Mouse (Mus musculus): Measurements from ENCODE around the gene Rbpjl. TPM values are rescaled to one million over a fixed set of nuclear protein-coding genes. Genes with fewer than 3 reads are reported as not detected.

The Rbpjl gene
- polyA plus RNA-seq, 2 experiments = 0.45 to 2.7 TPM

GRCm38 (mm10) chr2:164454846-164455245 lies 51.9 kb downstream of the Rbpjl start:
- Histone ChIP-seq H3K27ac (replicated peaks; ENCODE audit: low read depth, low read length) (no peak overlapping the region), H3K36me3 (ENCODE audit: control insufficient read depth, insufficient read depth, low read length) (no peaks in the 10 kb centered on the region), H3K27me3 (ENCODE audit: control insufficient read depth, insufficient read depth, low read length) (no peaks in the 10 kb centered on the region), H3K9ac (ENCODE audit: low read depth, low read length, severe bottlenecking) (no peak overlapping the region), H3K4me3 (replicated peaks; ENCODE audit: low read length) (no peak overlapping the region), H3K9me3 (ENCODE audit: control insufficient read depth, low read length) (no peaks in the 10 kb centered on the region), H3K4me2 (replicated peaks; ENCODE audit: low read depth, low read length, severe bottlenecking) (no peak overlapping the region), H3K4me1 (ENCODE audit: control insufficient read depth, insufficient read depth, low read length) (peaks cover 31% of the 10 kb centered on the region)
- WGBS = 73% methylated on average over 10 of the region's 10 CpGs
- no peak for TF ChIP-seq POLR2A (IDR thresholded peaks at IDR 0.05; ENCODE audit: borderline replicate concordance, extremely low read depth, insufficient read depth, insufficient read length)
- DNase-seq (ENCODE audit: low spot score) (peak; percentile 63), ATAC-seq (ENCODE audit: low FRiP score, low read depth) (no peak)

GRCm38 (mm10) chr2:164455421-164456190 lies 52.7 kb downstream of the Rbpjl start:
- ATAC-seq (ENCODE audit: low FRiP score, low read depth) = no peak
- TF ChIP-seq POLR2A (IDR thresholded peaks at IDR 0.05; ENCODE audit: borderline replicate concordance, extremely low read depth, insufficient read depth, insufficient read length) = no peak
- Histone ChIP-seq H3K27me3 (ENCODE audit: control insufficient read depth, insufficient read depth, low read length) (no peaks in the 10 kb centered on the region), H3K36me3 (ENCODE audit: control insufficient read depth, insufficient read depth, low read length) (no peaks in the 10 kb centered on the region), H3K4me3 (replicated peaks; ENCODE audit: low read length) (no peak overlapping the region), H3K27ac (replicated peaks; ENCODE audit: low read depth, low read length) (no peak overlapping the region), H3K4me1 (ENCODE audit: control insufficient read depth, insufficient read depth, low read length) (peaks cover 31% of the 10 kb centered on the region), H3K9me3 (ENCODE audit: control insufficient read depth, low read length) (no peaks in the 10 kb centered on the region), H3K4me2 (replicated peaks; ENCODE audit: low read depth, low read length, severe bottlenecking) (no peak overlapping the region), H3K9ac (ENCODE audit: low read depth, low read length, severe bottlenecking) (no peak overlapping the region)
- DNase-seq (ENCODE audit: low spot score) = no peak
- WGBS = 66% methylated on average over 6 of the region's 6 CpGs

- no peaks in the 10 kb centered on the region for H3K9me3 ChIP-seq (ENCODE audit: control insufficient read depth, low read length)
- DNase-seq (ENCODE audit: low spot score) (no peak), ATAC-seq (ENCODE audit: low FRiP score, low read depth) (no peak)
- no peaks in the 10 kb centered on the region for H3K36me3 ChIP-seq (ENCODE audit: control insufficient read depth, insufficient read depth, low read length)
- H3K27me3 ChIP-seq (ENCODE audit: control insufficient read depth, insufficient read depth, low read length) = no peaks in the 10 kb centered on the region
- H3K4me3 ChIP-seq (replicated peaks; ENCODE audit: low read length) = no peak overlapping the region
- H3K4me2 ChIP-seq (replicated peaks; ENCODE audit: low read depth, low read length, severe bottlenecking) = no peak overlapping the region
- no peak overlapping the region for H3K9ac ChIP-seq (ENCODE audit: low read depth, low read length, severe bottlenecking)
- no peak for TF ChIP-seq POLR2A (IDR thresholded peaks at IDR 0.05; ENCODE audit: borderline replicate concordance, extremely low read depth, insufficient read depth, insufficient read length)
- 92% methylated on average over 1 of the region's 1 CpGs for WGBS
- H3K27ac ChIP-seq (replicated peaks; ENCODE audit: low read depth, low read length) = no peak overlapping the region
- H3K4me1 ChIP-seq (ENCODE audit: control insufficient read depth, insufficient read depth, low read length) = peaks cover 31% of the 10 kb centered on the region
These were observed 53.5 kb downstream of the Rbpjl start for GRCm38 (mm10) chr2:164456413-164456812.

- DNase-seq (ENCODE audit: low spot score) = no peak
- 0 out of 2 replicates have a peak within 1 kb of the TSS, but pooled peaks have one; percentile 17 for H3K4me3 ChIP-seq (replicated peaks; ENCODE audit: low read length)
These were observed 53.9 kb downstream of the Rbpjl start, which contains the start of gene Sys1 for GRCm38 (mm10) chr2:164456864-164457300. Sys1 (plus strand) TSS chr2:164456964.

GRCm38 (mm10) chr2:164457942-164458341 lies 55.0 kb downstream of the Rbpjl start:
- Histone ChIP-seq H3K9ac (ENCODE audit: low read depth, low read length, severe bottlenecking) (no peak overlapping the region), H3K4me3 (replicated peaks; ENCODE audit: low read length) (no peak overlapping the region), H3K27ac (replicated peaks; ENCODE audit: low read depth, low read length) (no peak overlapping the region), H3K36me3 (ENCODE audit: control insufficient read depth, insufficient read depth, low read length) (peaks cover under 1% of the 10 kb centered on the region), H3K9me3 (ENCODE audit: control insufficient read depth, low read length) (no peaks in the 10 kb centered on the region), H3K4me1 (ENCODE audit: control insufficient read depth, insufficient read depth, low read length) (peaks cover 24% of the 10 kb centered on the region), H3K4me2 (replicated peaks; ENCODE audit: low read depth, low read length, severe bottlenecking) (no peak overlapping the region), H3K27me3 (ENCODE audit: control insufficient read depth, insufficient read depth, low read length) (no peaks in the 10 kb centered on the region)
- TF ChIP-seq POLR2A (IDR thresholded peaks at IDR 0.05; ENCODE audit: borderline replicate concordance, extremely low read depth, insufficient read depth, insufficient read length) = no peak
- ATAC-seq (ENCODE audit: low FRiP score, low read depth) (no peak), DNase-seq (ENCODE audit: low spot score) (no peak)
- WGBS = 76% methylated on average over 7 of the region's 7 CpGs

More at GRCm38 (mm10) chr2:164456864-164457300, 53.9 kb downstream of the Rbpjl start, which contains the start of gene Sys1:
- no peaks in the 10 kb centered on the region for H3K27me3 ChIP-seq (ENCODE audit: control insufficient read depth, insufficient read depth, low read length)
- ATAC-seq (ENCODE audit: low FRiP score, low read depth) = no peak
- H3K9me3 ChIP-seq (ENCODE audit: control insufficient read depth, low read length) = no peaks in the 10 kb centered on the region
- no peak for TF ChIP-seq POLR2A (IDR thresholded peaks at IDR 0.05; ENCODE audit: borderline replicate concordance, extremely low read depth, insufficient read depth, insufficient read length)
- no peak within 1 kb of the TSS; the same call in 1 of the 2 replicates for H3K9ac ChIP-seq (ENCODE audit: low read depth, low read length, severe bottlenecking)
- H3K36me3 ChIP-seq (ENCODE audit: control insufficient read depth, insufficient read depth, low read length) = no peaks in the 10 kb centered on the region
- H3K4me1 ChIP-seq (ENCODE audit: control insufficient read depth, insufficient read depth, low read length) = peaks cover 32% of the 10 kb centered on the region
- WGBS = 3% methylated on average over 7 of the region's 7 CpGs
- H3K27ac ChIP-seq (replicated peaks; ENCODE audit: low read depth, low read length) = no peak within 1 kb of the TSS
- H3K4me2 ChIP-seq (replicated peaks; ENCODE audit: low read depth, low read length, severe bottlenecking) = peak within 1 kb of the TSS; percentile 26; the same call in 1 of the 2 replicates

Data from limb, embryonic 14.5 days (tissue).